Mouse (Mus musculus) megakaryocyte, embryonic 14.5 days (primary cell): ENCODE measurements around the gene Traf3ip3. TPM values are rescaled to one million over a fixed set of nuclear protein-coding genes. Genes with fewer than 3 reads are reported as not detected.
A peak's percentile ranks its signal among the peaks of the same experiment; 100 is the strongest.

Experiments
- H3K27me3 ChIP-seq: replicated peaks from 2 replicates; pipeline ENCODE3; 2012; ENCODE audit warnings: inconsistent platforms
- H3K36me3 ChIP-seq: replicated peaks from 2 replicates; pipeline ENCODE3; 2012; ENCODE audit warnings: low read length, inconsistent platforms, mixed read lengths
- H3K4me1 ChIP-seq: 2 replicates; pipeline ENCODE4 v1.6.1; 2012; ENCODE audit warnings: inconsistent platforms
- H3K4me3 ChIP-seq: replicated peaks from 2 replicates; pipeline ENCODE3; 2012; ENCODE audit warnings: moderate library complexity, mild to moderate bottlenecking, inconsistent platforms
- H3K9me3 ChIP-seq: 2 replicates; pipeline ENCODE4 v1.6.1; 2012; ENCODE audit warnings: inconsistent platforms
- FLI1 ChIP-seq: IDR thresholded peaks from 2 replicates; pipeline ENCODE4 v1.6.1; 2012; ENCODE audit warnings: low read length, inconsistent platforms, mixed read lengths
- GATA1 ChIP-seq: IDR thresholded peaks from 3 replicates; pipeline ENCODE4 v1.6.1; 2012; ENCODE audit warnings: mixed read lengths, low read length, inconsistent platforms, borderline replicate concordance
- polyA plus RNA-seq: library from polyadenylated mRNA; stranded (reverse); fragments of >175 nt; gene quantifications from 2 replicates; pipeline ENCODE4 v1.2.3, GENCODE M21; 2012; ENCODE audit warnings: low replicate concordance; ENCODE audit not compliant: insufficient read depth

Traf3ip3 gene
- polyA plus RNA-seq, 1 experiment = 33.7 TPM

DNA sequence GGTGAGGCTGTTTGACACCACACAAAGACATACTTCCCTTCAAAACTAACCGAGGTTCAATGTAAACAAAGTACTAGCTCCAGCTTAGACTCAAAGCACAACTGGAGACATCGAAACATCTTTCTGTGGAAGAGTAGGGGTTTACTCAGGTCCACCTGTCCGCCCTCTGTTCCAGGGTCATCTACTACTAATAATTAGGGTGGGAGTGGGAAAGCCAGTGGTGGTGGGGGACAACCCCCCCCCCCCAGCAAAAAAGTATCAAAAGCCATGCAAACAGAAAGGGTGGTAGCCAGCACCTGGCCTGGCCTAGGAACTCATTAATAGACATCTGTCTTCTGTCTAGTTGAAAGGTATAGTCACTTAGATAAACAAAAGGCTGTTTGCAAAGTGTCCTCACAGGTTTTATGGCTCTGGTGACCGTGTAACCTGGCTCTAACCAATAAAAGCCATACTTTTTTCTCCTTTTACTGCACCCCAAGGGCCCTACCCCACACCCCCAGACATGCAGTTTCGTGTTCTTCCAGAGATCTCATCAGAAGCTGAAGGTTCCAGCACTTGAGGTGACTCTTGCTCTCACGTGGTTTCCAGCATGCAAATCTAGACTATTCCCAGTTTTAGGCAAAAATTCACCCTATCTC is 70.1 kb downstream of the Traf3ip3 start:
- peaks cover 32% of the 10 kb centered on the region for H3K4me1 ChIP-seq
- H3K27me3 ChIP-seq = peaks cover 9% of the 10 kb centered on the region
- H3K36me3 ChIP-seq = peaks cover 18% of the 10 kb centered on the region
- no peaks in the 10 kb centered on the region for H3K9me3 ChIP-seq
- H3K4me3 ChIP-seq = no peak overlapping the region
- TF ChIP-seq GATA1 (no peak), FLI1 (no peak)

DNA sequence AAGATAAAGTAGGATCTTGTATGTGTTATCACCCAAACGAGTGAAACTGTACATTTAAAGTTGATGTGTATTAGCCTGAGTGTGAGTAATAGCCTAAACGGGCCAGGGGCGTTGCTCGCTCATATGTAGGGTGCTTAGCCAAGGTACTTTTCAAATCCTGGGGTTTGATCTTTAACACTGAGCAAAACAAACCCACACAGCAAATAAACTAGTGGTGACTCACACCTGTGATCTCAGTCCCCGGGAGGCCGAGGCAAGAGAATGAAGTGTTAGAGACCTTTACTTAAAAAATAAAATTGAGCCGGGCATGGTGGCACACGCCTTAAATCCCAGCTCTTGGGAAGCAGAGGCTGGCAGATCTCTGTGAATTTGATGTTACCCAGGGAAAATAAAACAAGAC is 70.7 kb downstream of the Traf3ip3 start:
- Histone ChIP-seq H3K27me3 (peaks cover 7% of the 10 kb centered on the region), H3K4me3 (peak overlapping the region; percentile 97), H3K4me1 (peaks cover 34% of the 10 kb centered on the region), H3K9me3 (no peaks in the 10 kb centered on the region), H3K36me3 (peaks cover 20% of the 10 kb centered on the region)
- TF ChIP-seq FLI1 (no peak), GATA1 (no peak)

DNA sequence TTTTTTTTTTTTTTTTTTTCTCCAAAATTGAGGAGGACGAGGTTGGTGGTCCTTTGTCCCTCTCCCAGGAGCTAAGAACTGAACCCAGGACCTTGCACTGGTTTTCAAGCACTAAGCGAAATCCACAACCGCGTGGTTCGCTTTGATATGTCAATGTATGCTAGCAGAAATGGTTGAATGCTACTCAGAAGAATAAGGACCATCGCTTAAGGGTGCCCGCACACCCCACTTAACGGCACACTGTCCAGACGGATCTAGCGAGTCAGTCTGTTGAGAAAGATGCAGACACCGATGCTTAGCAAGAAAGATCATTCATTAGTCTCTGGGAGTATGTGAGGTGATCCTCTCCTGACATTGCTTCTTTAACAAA is 71.1 kb downstream of the Traf3ip3 start:
- peaks cover 20% of the 10 kb centered on the region for H3K36me3 ChIP-seq
- TF ChIP-seq GATA1 (no peak), FLI1 (no peak)
- peaks cover 6% of the 10 kb centered on the region for H3K27me3 ChIP-seq

DNA sequence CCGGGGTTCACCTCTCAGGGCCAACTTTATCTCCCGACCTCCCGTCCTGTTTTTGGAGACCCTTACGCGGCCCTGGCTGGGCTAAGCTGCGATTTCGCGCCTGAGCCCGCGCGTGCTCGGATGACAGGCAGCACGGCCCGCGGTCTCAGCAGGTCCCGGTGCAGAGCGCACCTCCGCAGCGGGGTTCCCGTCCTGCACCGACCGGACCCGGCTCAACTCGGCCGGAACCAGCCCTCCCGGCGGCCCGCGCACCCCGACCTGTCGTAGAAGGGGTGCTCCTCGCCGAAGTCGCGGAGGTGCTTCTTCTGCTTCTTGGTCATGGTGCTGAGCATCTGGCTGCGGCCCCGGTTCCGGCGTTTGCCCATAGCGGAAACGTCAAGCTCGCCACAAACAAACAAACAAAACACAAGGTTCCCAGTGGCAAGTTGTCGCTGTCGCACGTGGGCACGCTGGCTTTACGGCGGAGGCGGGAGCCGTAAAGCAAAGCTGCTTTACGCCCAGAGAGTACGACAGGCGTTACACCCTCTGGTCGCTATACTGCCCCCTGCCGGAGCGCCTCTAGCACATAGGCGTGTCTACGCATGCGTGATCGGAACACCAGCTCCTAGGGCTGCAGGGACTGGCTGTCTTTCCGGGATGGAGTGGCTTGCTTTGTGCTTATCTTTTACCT is 71.6 kb downstream of the Traf3ip3 start, which contains the start of gene Diexf:
TSS of gene Diexf (minus strand) at position 487 of the 670 bp plus-strand sequence.
- TF ChIP-seq FLI1 (no peak), GATA1 (no peak)
- H3K4me3 ChIP-seq = peak within 1 kb of the TSS; percentile 97
- H3K27me3 ChIP-seq = peaks cover 4% of the 10 kb centered on the region
- peaks cover 23% of the 10 kb centered on the region for H3K36me3 ChIP-seq
- H3K4me1 ChIP-seq = peaks cover 34% of the 10 kb centered on the region
- no peaks in the 10 kb centered on the region for H3K9me3 ChIP-seq

More for the DNA sequence above, 71.1 kb downstream of the Traf3ip3 start:
- Histone ChIP-seq H3K4me3 (peak overlapping the region; percentile 97), H3K4me1 (peaks cover 34% of the 10 kb centered on the region), H3K9me3 (no peaks in the 10 kb centered on the region)

DNA sequence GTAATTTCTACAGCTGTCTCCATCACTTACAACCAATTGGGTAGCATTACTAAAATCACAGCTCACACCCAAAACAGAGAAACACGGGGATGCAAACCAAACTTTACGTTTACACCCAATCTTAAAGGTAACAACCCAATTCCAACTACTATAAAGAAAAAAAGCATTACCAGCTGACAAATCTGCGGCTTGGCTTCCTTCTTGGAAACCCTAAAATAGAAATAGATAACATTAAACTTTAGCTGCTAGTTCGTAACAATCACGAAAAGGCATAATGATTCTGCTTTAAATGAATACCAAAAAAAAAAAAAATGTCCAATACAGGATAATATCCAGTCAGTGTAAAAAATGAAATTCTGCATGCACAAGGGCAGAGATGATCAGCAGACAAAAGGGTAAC is 72.2 kb downstream of the Traf3ip3 start:
- Histone ChIP-seq H3K36me3 (peaks cover 29% of the 10 kb centered on the region), H3K4me3 (peak overlapping the region; percentile 97), H3K9me3 (no peaks in the 10 kb centered on the region), H3K27me3 (no peaks in the 10 kb centered on the region), H3K4me1 (peaks cover 34% of the 10 kb centered on the region)
- TF ChIP-seq FLI1 (no peak), GATA1 (no peak)

DNA sequence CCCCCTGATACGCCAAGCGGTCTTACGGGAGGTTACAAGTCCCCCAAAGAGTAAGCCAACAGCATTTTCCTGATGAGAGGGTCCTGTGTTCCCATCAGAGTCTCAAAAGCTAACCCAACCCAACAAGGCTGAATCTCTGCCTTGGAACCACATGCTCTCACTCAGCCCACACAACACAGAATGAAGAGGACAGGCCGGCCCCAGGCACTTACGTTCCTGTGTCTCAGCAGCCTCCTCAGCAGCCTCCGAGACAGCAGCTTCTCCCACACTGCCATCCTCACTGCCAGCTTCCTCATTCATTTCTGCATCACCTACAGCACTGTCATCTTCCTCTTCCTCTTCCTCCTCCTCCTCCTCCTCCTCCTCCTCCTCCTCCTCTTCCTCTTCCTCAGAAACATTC is 73.4 kb downstream of the Traf3ip3 start:
- TF ChIP-seq GATA1 (no peak), FLI1 (no peak)
- H3K36me3 ChIP-seq = peaks cover 40% of the 10 kb centered on the region
- H3K9me3 ChIP-seq = no peaks in the 10 kb centered on the region
- H3K4me3 ChIP-seq = peak overlapping the region; percentile 64
- H3K4me1 ChIP-seq = peaks cover 37% of the 10 kb centered on the region
- H3K27me3 ChIP-seq = no peaks in the 10 kb centered on the region

DNA sequence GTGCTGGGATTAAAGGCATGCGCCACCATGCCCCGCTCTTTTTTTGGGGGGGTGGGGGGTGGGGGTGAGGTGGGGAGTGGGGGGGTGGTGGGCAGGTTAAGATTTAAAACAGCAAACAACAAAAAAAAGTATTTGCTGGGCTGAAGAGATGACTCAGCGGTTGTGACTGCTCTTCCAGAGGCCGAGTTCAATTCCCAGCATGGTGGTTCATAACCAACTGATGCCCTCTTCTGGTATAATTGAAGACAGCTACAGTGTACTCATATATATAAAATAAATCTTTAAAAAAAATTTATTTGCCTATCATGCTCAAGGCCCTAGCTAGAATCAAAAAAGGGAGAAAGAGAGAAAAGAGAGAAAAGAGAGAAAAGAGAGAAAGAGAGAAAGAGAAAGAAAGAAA is 75.7 kb downstream of the Traf3ip3 start:
- TF ChIP-seq GATA1 = no peak
- no peak for TF ChIP-seq FLI1
- Histone ChIP-seq H3K4me3 (no peak overlapping the region), H3K4me1 (peaks cover 37% of the 10 kb centered on the region), H3K36me3 (peaks cover 63% of the 10 kb centered on the region), H3K9me3 (no peaks in the 10 kb centered on the region), H3K27me3 (no peaks in the 10 kb centered on the region)

Other genes with a start within 250 kb of the Traf3ip3 start
- gene Syt14, start 165.9 kb downstream of the Traf3ip3 start, polyA plus RNA-seq = 0.21 TPM in 1 of 2 replicates, not detected in the other
- gene Diexf, start 71.4 kb downstream of the Traf3ip3 start, polyA plus RNA-seq = 0.84 TPM in 1 of 2 replicates, not detected in the other
- not detected in 2 replicates for gene Irf6, start 48.6 kb downstream of the Traf3ip3 start, polyA plus RNA-seq
- 1.0 and 1.5 TPM in 2 replicates for gene A130010J15Rik, start 33.7 kb downstream of the Traf3ip3 start, polyA plus RNA-seq
- 0.31 TPM in 1 of 2 replicates, not detected in the other for gene Lamb3, start 6.0 kb upstream of the Traf3ip3 start, polyA plus RNA-seq
- gene Hsd11b1, start 62.4 kb upstream of the Traf3ip3 start, polyA plus RNA-seq = 0.27 TPM in 1 of 2 replicates, not detected in the other
- 1.5 TPM in 1 of 2 replicates, not detected in the other for gene G0s2, start 71.5 kb upstream of the Traf3ip3 start, polyA plus RNA-seq
- gene Camk1g, start 168.6 kb upstream of the Traf3ip3 start, polyA plus RNA-seq = 0.09 TPM in 1 of 2 replicates, not detected in the other